Mouse (Mus musculus) G1E (cell line): ENCODE data around the gene Kcnh7. TPM values are rescaled to one million over a fixed set of nuclear protein-coding genes. Genes with fewer than 3 reads are reported as not detected.

ENCODE experiments used
- ATAC-seq: 2 replicates; pipeline ENCODE4 v1.8.0; 2016; ENCODE audit warnings: mild to moderate bottlenecking; ENCODE audit not compliant: insufficient number of reproducible peaks, poor library complexity, low FRiP score, severe bottlenecking; ENCODE audit errors: extremely low read depth
- DNase-seq: peaks from one replicate; pipeline ENCODE4 v3.0.0; 2012; ENCODE audit warnings: low spot score
- H3K27me3 ChIP-seq: 2 replicates; pipeline ENCODE4 v1.6.1; 2012; ENCODE audit warnings: mild to moderate bottlenecking, low read length, inconsistent platforms; ENCODE audit not compliant: insufficient read depth
- H3K36me3 ChIP-seq: replicated peaks from 2 replicates; pipeline ENCODE3; 2012; ENCODE audit warnings: mild to moderate bottlenecking, inconsistent platforms
- H3K4me1 ChIP-seq: 2 replicates; pipeline ENCODE4 v1.6.1; 2012; ENCODE audit warnings: low read depth, low read length, inconsistent platforms, mixed read lengths; ENCODE audit not compliant: insufficient read depth
- H3K4me3 ChIP-seq: 2 replicates; pipeline ENCODE4 v1.5.1; 2012; ENCODE audit warnings: low read depth, mild to moderate bottlenecking, inconsistent platforms, low read length, moderate library complexity, mixed read lengths
- H3K9me3 ChIP-seq: replicated peaks from 2 replicates; pipeline ENCODE4 v1.6.1; 2012; ENCODE audit warnings: inconsistent platforms
- CTCF ChIP-seq: IDR thresholded peaks from 2 replicates; pipeline ENCODE4 v1.5.1; 2012; ENCODE audit warnings: low read depth, low read length, inconsistent platforms, mixed read lengths
- GATA1 ChIP-seq: IDR thresholded peaks from 2 replicates; pipeline ENCODE4 v1.6.1; 2012; ENCODE audit warnings: borderline replicate concordance, low read length, inconsistent platforms, mixed read lengths
- GATA2 ChIP-seq: IDR thresholded peaks from 2 replicates; pipeline ENCODE4 v1.6.1; 2012; ENCODE audit warnings: low read depth, low read length, inconsistent platforms, borderline replicate concordance
- POLR2AphosphoS5 ChIP-seq: IDR thresholded peaks from 2 replicates; pipeline ENCODE4 v1.6.1; 2012; ENCODE audit warnings: low read depth, low read length, inconsistent platforms; ENCODE audit not compliant: insufficient replicate concordance
- TAL1 ChIP-seq: conservative IDR thresholded peaks from 2 replicates; pipeline ENCODE4 v1.6.1; 2012; ENCODE audit warnings: low read depth, low read length, inconsistent platforms, mixed read lengths
- polyA plus RNA-seq: library from polyadenylated mRNA; stranded (reverse); fragments of >175 nt; gene quantifications from 2 replicates; pipeline ENCODE4 v1.2.3, GENCODE M21; 2012
- total RNA-seq, 2 experiments: library from RNA; stranded (forward) in 1 of 2; stranded (reverse) in 1 of 2; fragments of 200-1000 nt in 1 of 2; fragments of >200 nt in 1 of 2; fragmentation: Nextera tagmentation in 1 of 2; gene quantifications; 2 replicates each; pipeline ENCODE4 v1.2.3; 2014 to 2017

The Kcnh7 gene
- total and polyA plus RNA-seq, 3 experiments, result 0.11 TPM; not detected in 2

- no peak for DNase-seq
- Histone ChIP-seq H3K4me3 (no peak overlapping the region), H3K36me3 (no peaks in the 10 kb centered on the region), H3K27me3 (no peaks in the 10 kb centered on the region), H3K9me3 (no peaks in the 10 kb centered on the region), H3K4me1 (no peaks in the 10 kb centered on the region)
- no peak for TF ChIP-seq TAL1
- TF ChIP-seq POLR2AphosphoS5, result no peak
- TF ChIP-seq GATA1, result no peak
- no peak for TF ChIP-seq CTCF
- TF ChIP-seq GATA2, result no peak
- ATAC-seq, result no peak
Measured at GRCm38 (mm10) chr2:62746256-62746655, 437.8 kb downstream of the Kcnh7 start.

GRCm38 (mm10) chr2:62743098-62743497 lies 441.0 kb downstream of the Kcnh7 start:
- ATAC-seq (no peak), DNase-seq (no peak)
- Histone ChIP-seq H3K4me1 (no peaks in the 10 kb centered on the region), H3K36me3 (no peaks in the 10 kb centered on the region), H3K27me3 (no peaks in the 10 kb centered on the region), H3K4me3 (no peak overlapping the region), H3K9me3 (no peaks in the 10 kb centered on the region)
- TF ChIP-seq GATA1 (no peak), GATA2 (no peak), TAL1 (no peak), CTCF (no peak), POLR2AphosphoS5 (no peak)

- H3K4me1 ChIP-seq, result no peaks in the 10 kb centered on the region
- H3K9me3 ChIP-seq, result no peaks in the 10 kb centered on the region
- H3K36me3 ChIP-seq, result no peaks in the 10 kb centered on the region
- no peak for ATAC-seq
- no peak for DNase-seq
- TF ChIP-seq CTCF, result no peak
- no peak for TF ChIP-seq GATA1
- TF ChIP-seq TAL1, result no peak
- TF ChIP-seq POLR2AphosphoS5, result no peak
- no peaks in the 10 kb centered on the region for H3K27me3 ChIP-seq
- no peak overlapping the region for H3K4me3 ChIP-seq
Measured at GRCm38 (mm10) chr2:62730671-62731070, 453.4 kb downstream of the Kcnh7 start.

GRCm38 (mm10) chr2:62727732-62728131 lies 456.4 kb downstream of the Kcnh7 start:
- H3K36me3 ChIP-seq, result no peaks in the 10 kb centered on the region

GRCm38 (mm10) chr2:62725946-62726345 lies 458.1 kb downstream of the Kcnh7 start:
- no peak for ATAC-seq
- no peak for DNase-seq
- no peak overlapping the region for H3K4me3 ChIP-seq

More at GRCm38 (mm10) chr2:62727732-62728131, 456.4 kb downstream of the Kcnh7 start:
- Histone ChIP-seq H3K4me1 (no peaks in the 10 kb centered on the region), H3K27me3 (no peaks in the 10 kb centered on the region), H3K4me3 (no peak overlapping the region), H3K9me3 (no peaks in the 10 kb centered on the region)
- TF ChIP-seq GATA2 (no peak), GATA1 (no peak), TAL1 (no peak), CTCF (no peak), POLR2AphosphoS5 (no peak)
- DNase-seq (no peak), ATAC-seq (no peak)

GRCm38 (mm10) chr2:62718411-62718810 lies 465.7 kb downstream of the Kcnh7 start:
- no peak overlapping the region for H3K4me3 ChIP-seq
- H3K4me1 ChIP-seq, result no peaks in the 10 kb centered on the region
- ATAC-seq, result no peak
- H3K27me3 ChIP-seq, result no peaks in the 10 kb centered on the region
- no peak for TF ChIP-seq GATA1
- TF ChIP-seq CTCF, result no peak
- TF ChIP-seq GATA2, result no peak
- TF ChIP-seq TAL1, result no peak
- no peak for TF ChIP-seq POLR2AphosphoS5
- H3K9me3 ChIP-seq, result no peaks in the 10 kb centered on the region
- no peaks in the 10 kb centered on the region for H3K36me3 ChIP-seq
- no peak for DNase-seq

More at GRCm38 (mm10) chr2:62725946-62726345, 458.1 kb downstream of the Kcnh7 start:
- H3K27me3 ChIP-seq, result no peaks in the 10 kb centered on the region
- H3K9me3 ChIP-seq, result no peaks in the 10 kb centered on the region
- no peaks in the 10 kb centered on the region for H3K36me3 ChIP-seq
- no peak for TF ChIP-seq TAL1
- no peak for TF ChIP-seq CTCF
- no peak for TF ChIP-seq POLR2AphosphoS5
- TF ChIP-seq GATA1, result no peak
- TF ChIP-seq GATA2, result no peak
- H3K4me1 ChIP-seq, result no peaks in the 10 kb centered on the region
